11 mouse cellular contexts compared by ENCODE assay signal in the genomic region with DNA sequence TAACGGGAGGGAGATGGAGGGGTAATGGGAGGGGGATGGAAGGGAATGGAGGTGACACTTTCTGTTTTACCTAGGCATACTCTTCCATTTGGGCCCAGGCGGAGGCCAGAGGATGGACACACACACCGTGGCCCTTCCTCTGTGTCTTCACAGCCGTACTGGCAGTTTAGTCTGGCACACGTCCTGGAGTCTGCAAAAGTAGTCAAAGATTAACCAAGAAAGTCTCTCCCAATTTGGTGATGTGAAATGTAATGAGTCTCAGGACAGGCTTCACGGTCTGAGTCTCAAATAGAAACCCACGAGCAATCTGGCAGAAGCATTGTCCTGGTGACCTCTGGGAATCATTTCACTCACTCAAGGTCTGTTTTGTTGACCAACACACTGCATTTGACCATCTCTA. TPM values are rescaled to one million over a fixed set of nuclear protein-coding genes. Genes with fewer than 3 reads are reported as not detected.
"Had no signal": no experiment of that assay in that cellular context is flagged by ENCODE, and none has a peak within 500 bp of the region (broad histone marks: within the 10 kb centered on the region; RNA-seq: fewer than 3 reads in every experiment).

No protein-coding gene starts in this region.

- H3K4me3 ChIP-seq: intestine, embryonic 15.5 days; layer of hippocampus, adult 2 months; limb, embryonic 13.5 days; lung, embryonic 15.5 days; midbrain, embryonic 12.5 days had no signal

- ATAC-seq: intestine, embryonic 15.5 days had no signal

- H3K9ac ChIP-seq: intestine, embryonic 15.5 days; limb, embryonic 13.5 days; liver, embryonic 14.5 days; lung, embryonic 15.5 days; midbrain, embryonic 12.5 days had no signal

- DNase-seq: left cerebral cortex, postnatal 4 days; lung, postnatal 14 days; right cerebral cortex, postnatal 14 days; thymus, postnatal 36 days had no signal

- H3K36me3 ChIP-seq: intestine, embryonic 15.5 days; limb, embryonic 13.5 days; lung, embryonic 15.5 days; midbrain, embryonic 12.5 days had no signal

- H3K27ac ChIP-seq: intestine, embryonic 15.5 days; layer of hippocampus, adult 2 months; limb, embryonic 13.5 days; liver, embryonic 14.5 days; lung, embryonic 15.5 days; midbrain, embryonic 12.5 days had no signal

- H3K4me1 ChIP-seq: intestine, embryonic 15.5 days; limb, embryonic 13.5 days; lung, embryonic 15.5 days; midbrain, embryonic 12.5 days had no signal

- H3K27me3 ChIP-seq: intestine, embryonic 15.5 days; lung, embryonic 15.5 days had no signal

RNA-seq across cellular contexts. Expression of gene Egfl6, which starts 33.2 kb away (rescaled TPM):
- total RNA-seq: megakaryocyte-erythroid progenitor cell, adult 5-6 weeks had no signal
